Mouse (Mus musculus) lung, embryonic 16.5 days (tissue): ENCODE data around the gene Slc47a2. TPM values are rescaled to one million over a fixed set of nuclear protein-coding genes. Genes with fewer than 3 reads are reported as not detected.

Experiments used
- ATAC-seq: fragments of 200-750 bp; cut with Nextera tagmentation; 2 replicates; pipeline ENCODE4 v1.8.0; 2017; ENCODE audit warnings: low read depth, mild to moderate bottlenecking, moderate library complexity
- H3K27ac ChIP-seq: fragments of 300-500 bp; sonication (generic); 2 replicates; pipeline ENCODE4 v1.5.1; 2014; ENCODE audit warnings: mild to moderate bottlenecking, control low read depth, low read length
- H3K27me3 ChIP-seq: fragments of 300-500 bp; sonication (generic); 2 replicates; pipeline ENCODE4 v1.6.1; 2014; ENCODE audit warnings: low read depth, low read length, mixed read lengths; ENCODE audit not compliant: control insufficient read depth, insufficient read depth
- H3K36me3 ChIP-seq: fragments of 300-500 bp; sonication (generic); 2 replicates; pipeline ENCODE4 v1.6.1; 2014; ENCODE audit warnings: low read length; ENCODE audit not compliant: control insufficient read depth, insufficient read depth
- H3K4me1 ChIP-seq: fragments of 300-500 bp; sonication (generic); replicated peaks from 2 replicates; pipeline ENCODE4 v1.6.1; 2014; ENCODE audit warnings: low read length, mixed read lengths; ENCODE audit not compliant: control insufficient read depth, insufficient read depth
- H3K4me2 ChIP-seq: fragments of 300-500 bp; sonication (generic); 2 replicates; pipeline ENCODE4 v1.6.1; 2014; ENCODE audit warnings: low read depth, low read length, control low read depth
- H3K4me3 ChIP-seq: fragments of 300-500 bp; sonication (generic); 2 replicates; pipeline ENCODE4 v1.5.1; 2014; ENCODE audit warnings: mild to moderate bottlenecking, low read length, control low read depth
- H3K9ac ChIP-seq: fragments of 300-500 bp; sonication (generic); 2 replicates; pipeline ENCODE4 v1.6.1; 2014; ENCODE audit warnings: low read length, control low read depth
- H3K9me3 ChIP-seq: fragments of 300-500 bp; sonication (generic); 2 replicates; pipeline ENCODE4 v1.6.1; 2016; ENCODE audit warnings: low read length; ENCODE audit not compliant: control insufficient read depth
- WGBS: fragments of 180-500 bp; shearing (Covaris S2); extraction: QIAGEN DNeasy Blood & Tissue Kit; methylation state at CpG from one replicate; pipeline ENCODE4 v1.1.7; 2014; 5-methylcytosine and 5-hydroxymethylcytosine counted together
- polyA plus RNA-seq: library from polyadenylated mRNA; unstranded; fragments of >200 nt; fragmentation: Nextera tagmentation; extraction: Ambion mirVana; gene quantifications from 2 replicates; pipeline ENCODE4 v1.2.1, GENCODE M21; 2015

Slc47a2 gene
- polyA plus RNA-seq, 1 experiment from 2014 or later = 0.26 TPM

GRCm38 (mm10) chr11:61297901-61298300, 44.8 kb downstream of the Slc47a2 start:
- Histone ChIP-seq H3K36me3 (no peaks in the 10 kb centered on the region), H3K9ac (no peak overlapping the region)
- ATAC-seq = no peak

GRCm38 (mm10) chr11:61297326-61297725, 45.3 kb downstream of the Slc47a2 start:
- Histone ChIP-seq H3K4me3 (no peak overlapping the region), H3K27me3 (no peaks in the 10 kb centered on the region), H3K9me3 (peaks cover 4% of the 10 kb centered on the region; the same call in 1 of the 2 replicates), H3K4me1 (peaks cover 10% of the 10 kb centered on the region), H3K36me3 (no peaks in the 10 kb centered on the region), H3K9ac (no peak overlapping the region), H3K4me2 (no peak overlapping the region), H3K27ac (no peak overlapping the region)
- WGBS = 82% methylated on average over 2 of the region's 2 CpGs
- ATAC-seq = no peak

More at GRCm38 (mm10) chr11:61297901-61298300, 44.8 kb downstream of the Slc47a2 start:
- Histone ChIP-seq H3K4me3 (no peak overlapping the region), H3K4me1 (peaks cover 10% of the 10 kb centered on the region), H3K9me3 (peaks cover 4% of the 10 kb centered on the region; the same call in 1 of the 2 replicates), H3K27me3 (no peaks in the 10 kb centered on the region), H3K4me2 (no peak overlapping the region), H3K27ac (no peak overlapping the region)
- 44% methylated on average over 2 of the region's 2 CpGs for WGBS

- WGBS = 75% methylated on average over 1 of the region's 1 CpGs
- H3K9ac ChIP-seq = no peak overlapping the region
- no peak for ATAC-seq
- H3K4me1 ChIP-seq = peaks cover 10% of the 10 kb centered on the region
- H3K27me3 ChIP-seq = no peaks in the 10 kb centered on the region
- no peaks in the 10 kb centered on the region for H3K36me3 ChIP-seq
- no peak overlapping the region for H3K4me2 ChIP-seq
- no peak overlapping the region for H3K27ac ChIP-seq
- H3K4me3 ChIP-seq = no peak overlapping the region
- H3K9me3 ChIP-seq = peaks cover 4% of the 10 kb centered on the region; the same call in 1 of the 2 replicates
Measured at GRCm38 (mm10) chr11:61296556-61296955, 46.1 kb downstream of the Slc47a2 start.

GRCm38 (mm10) chr11:61295556-61295955, 47.1 kb downstream of the Slc47a2 start:
- ATAC-seq = no peak
- Histone ChIP-seq H3K27me3 (no peaks in the 10 kb centered on the region), H3K4me2 (no peak overlapping the region), H3K9ac (no peak overlapping the region), H3K4me1 (peaks cover 4% of the 10 kb centered on the region), H3K27ac (no peak overlapping the region), H3K9me3 (peaks cover 4% of the 10 kb centered on the region; the same call in 1 of the 2 replicates), H3K36me3 (no peaks in the 10 kb centered on the region), H3K4me3 (no peak overlapping the region)
- WGBS = 89% methylated on average over 2 of the region's 2 CpGs

GRCm38 (mm10) chr11:61294431-61294830, 48.2 kb downstream of the Slc47a2 start:
- Histone ChIP-seq H3K27me3 (no peaks in the 10 kb centered on the region), H3K4me3 (no peak overlapping the region), H3K4me1 (no peaks in the 10 kb centered on the region), H3K4me2 (no peak overlapping the region), H3K36me3 (no peaks in the 10 kb centered on the region), H3K27ac (peak overlapping the region; percentile 67), H3K9me3 (peaks cover 4% of the 10 kb centered on the region; the same call in 1 of the 2 replicates), H3K9ac (no peak overlapping the region)
- WGBS = 23% methylated on average over 3 of the region's 3 CpGs
- ATAC-seq = peak; percentile 66; the same call in 1 of the 2 replicates

GRCm38 (mm10) chr11:61293251-61293650, 49.4 kb downstream of the Slc47a2 start:
- Histone ChIP-seq H3K4me2 (no peak overlapping the region), H3K27ac (no peak overlapping the region), H3K9me3 (peaks cover 4% of the 10 kb centered on the region; the same call in 1 of the 2 replicates), H3K36me3 (no peaks in the 10 kb centered on the region), H3K27me3 (no peaks in the 10 kb centered on the region), H3K4me3 (no peak overlapping the region), H3K4me1 (no peaks in the 10 kb centered on the region), H3K9ac (no peak overlapping the region)
- no peak for ATAC-seq
- 80% methylated on average over 2 of the region's 2 CpGs for WGBS

- no peak for ATAC-seq
- Histone ChIP-seq H3K27me3 (no peaks in the 10 kb centered on the region), H3K9me3 (no peaks in the 10 kb centered on the region), H3K36me3 (no peaks in the 10 kb centered on the region), H3K9ac (no peak overlapping the region), H3K4me1 (no peaks in the 10 kb centered on the region), H3K27ac (no peak overlapping the region), H3K4me3 (no peak overlapping the region), H3K4me2 (no peak overlapping the region)
- 63% methylated on average over 6 of the region's 6 CpGs for WGBS
Measured at GRCm38 (mm10) chr11:61284323-61284722, 58.3 kb downstream of the Slc47a2 start.

GRCm38 (mm10) chr11:61283414-61284049, 59.1 kb downstream of the Slc47a2 start:
- Histone ChIP-seq H3K27ac (no peak overlapping the region), H3K9me3 (no peaks in the 10 kb centered on the region), H3K4me3 (no peak overlapping the region), H3K9ac (no peak overlapping the region), H3K4me2 (no peak overlapping the region), H3K36me3 (no peaks in the 10 kb centered on the region), H3K4me1 (no peaks in the 10 kb centered on the region), H3K27me3 (no peaks in the 10 kb centered on the region)
- WGBS = 72% methylated on average over 10 of the region's 10 CpGs
- ATAC-seq = no peak

GRCm38 (mm10) chr11:61278445-61279077, 64.1 kb downstream of the Slc47a2 start:
- Histone ChIP-seq H3K27ac (no peak overlapping the region), H3K9me3 (no peaks in the 10 kb centered on the region), H3K4me2 (no peak overlapping the region), H3K36me3 (no peaks in the 10 kb centered on the region), H3K27me3 (no peaks in the 10 kb centered on the region), H3K9ac (no peak overlapping the region), H3K4me1 (no peaks in the 10 kb centered on the region), H3K4me3 (no peak overlapping the region)
- ATAC-seq = peak; percentile 17; the same call in 1 of the 2 replicates
- 66% methylated on average over 8 of the region's 8 CpGs for WGBS
